Mouse (Mus musculus) urinary bladder, adult 2 months (tissue): ENCODE data around the gene Pfdn6. TPM values are rescaled to one million over a fixed set of nuclear protein-coding genes. Genes with fewer than 3 reads are reported as not detected.
"Not testable (repeated sequence)": the region's sequence is repeated elsewhere in the genome, so short reads cannot be mapped to it uniquely, and the experiment has no call there.

ENCODE experiments used
- DNase-seq: peaks from one replicate; pipeline ENCODE4 v3.0.0; 2022; ENCODE audit warnings: low spot score
- polyA plus RNA-seq: library from polyadenylated mRNA; depleted of rRNA; stranded (reverse); fragments of >200 nt; gene quantifications from 2 replicates; pipeline ENCODE4 v1.2.3, GENCODE M21; 2012

The Pfdn6 gene
- polyA plus RNA-seq, 1 experiment: 87.2 TPM

- peak; percentile 82 for DNase-seq
Measured at GRCm38 (mm10) chr17:33915671-33916250, 24.4 kb downstream of the Pfdn6 start, which contains the start of the genes Tapbp and Zbtb22. Tapbp (plus strand) TSS chr17:33915899. Zbtb22 (plus strand) TSS chr17:33915904.

DNA sequence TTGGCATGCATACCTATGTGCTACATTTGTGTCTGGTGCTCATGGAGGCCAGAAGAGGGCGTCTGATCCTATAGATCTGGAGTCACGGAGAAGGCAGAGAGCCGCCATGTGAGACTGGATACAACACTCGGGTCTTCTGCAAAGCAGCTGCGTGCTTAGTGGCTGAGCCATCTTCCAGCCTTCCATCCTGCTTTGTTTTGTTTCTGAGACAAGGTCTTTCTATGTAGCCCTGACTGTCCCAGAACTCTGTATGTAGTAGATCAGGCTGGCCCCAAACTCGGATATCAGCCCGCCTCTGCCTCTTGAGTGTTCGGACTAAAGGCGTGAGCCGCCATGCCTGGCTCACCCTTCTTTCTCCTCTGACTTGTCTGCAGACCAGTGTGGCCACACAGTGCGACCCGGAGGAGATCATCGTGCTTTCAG is 25.2 kb downstream of the Pfdn6 start:
- no peak for DNase-seq

GRCm38 (mm10) chr17:33913905-33914304 is 26.2 kb downstream of the Pfdn6 start:
- no peak for DNase-seq

DNA sequence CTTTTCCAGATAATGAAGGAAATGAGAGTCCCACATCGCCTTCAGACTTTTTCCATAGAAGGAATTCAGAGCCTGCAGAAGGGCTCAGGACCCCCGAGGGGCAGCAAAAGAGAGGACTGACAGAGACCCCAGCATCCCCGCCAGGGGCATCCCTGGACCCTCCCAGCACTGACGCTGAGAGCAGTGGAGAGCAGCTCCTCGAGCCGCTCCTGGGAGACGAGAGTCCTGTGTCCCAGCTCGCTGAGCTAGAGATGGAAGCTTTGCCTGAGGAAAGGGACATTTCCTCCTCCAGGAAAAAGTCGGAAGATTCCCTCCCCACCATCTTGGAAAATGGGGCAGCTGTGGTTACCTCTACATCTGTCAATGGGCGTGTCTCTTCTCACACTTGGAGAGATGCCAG is 26.9 kb downstream of the Pfdn6 start:
- DNase-seq: no peak

- no peak for DNase-seq
Measured at GRCm38 (mm10) chr17:33911813-33912414, 28.2 kb downstream of the Pfdn6 start.

- DNase-seq: no peak
Measured at GRCm38 (mm10) chr17:33911052-33911812, 28.9 kb downstream of the Pfdn6 start.

DNA sequence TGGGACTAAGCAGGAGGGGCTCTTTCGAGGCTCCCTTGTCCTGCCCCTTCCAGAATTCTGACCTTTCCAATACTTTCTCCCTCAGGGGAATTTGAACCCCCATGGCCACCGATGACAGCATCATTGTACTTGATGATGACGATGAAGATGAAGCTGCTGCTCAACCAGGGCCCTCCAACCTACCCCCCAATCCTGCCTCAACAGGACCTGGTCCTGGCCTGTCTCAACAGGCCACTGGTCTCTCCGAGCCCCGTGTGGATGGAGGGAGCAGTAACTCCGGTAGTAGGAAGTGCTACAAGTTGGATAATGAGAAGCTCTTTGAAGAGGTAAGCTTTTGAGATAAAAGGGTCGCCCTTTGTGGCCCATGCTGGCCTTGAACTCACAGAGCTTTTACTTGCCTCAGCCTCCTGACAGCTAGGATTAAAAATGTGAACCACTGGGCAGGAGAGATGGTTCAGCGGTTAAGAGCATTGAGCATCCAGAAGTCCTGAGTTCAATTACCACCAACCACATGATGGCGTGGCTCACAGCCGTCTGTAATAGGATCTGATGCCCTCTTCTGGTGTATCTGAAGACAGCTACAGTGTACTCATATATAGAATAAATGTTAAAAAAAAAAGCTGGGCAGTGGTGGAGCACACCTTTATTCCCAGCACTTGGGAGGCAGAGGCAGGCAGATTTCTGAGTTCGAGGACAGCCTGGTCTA is 29.6 kb downstream of the Pfdn6 start:
- no peak for DNase-seq

DNA sequence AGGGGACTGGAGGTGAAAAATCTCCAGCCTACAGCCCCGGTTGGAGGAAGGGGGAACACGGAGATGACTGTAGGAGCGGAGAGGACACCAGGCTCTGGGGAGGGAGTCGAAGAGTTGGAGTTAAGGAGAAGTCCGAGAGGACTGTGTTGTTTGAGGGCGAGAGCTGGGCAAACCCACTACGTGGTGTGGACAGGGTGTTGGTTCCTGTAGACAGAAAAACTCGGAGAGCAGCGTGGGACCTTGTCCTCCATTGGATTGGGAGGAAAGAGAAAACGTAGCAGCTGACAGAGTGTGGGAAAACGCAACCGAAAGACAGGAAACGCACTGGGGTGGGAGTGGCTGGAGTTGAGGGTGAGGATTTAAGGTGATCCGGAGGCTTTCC is 30.3 kb downstream of the Pfdn6 start:
- DNase-seq: no peak

DNA sequence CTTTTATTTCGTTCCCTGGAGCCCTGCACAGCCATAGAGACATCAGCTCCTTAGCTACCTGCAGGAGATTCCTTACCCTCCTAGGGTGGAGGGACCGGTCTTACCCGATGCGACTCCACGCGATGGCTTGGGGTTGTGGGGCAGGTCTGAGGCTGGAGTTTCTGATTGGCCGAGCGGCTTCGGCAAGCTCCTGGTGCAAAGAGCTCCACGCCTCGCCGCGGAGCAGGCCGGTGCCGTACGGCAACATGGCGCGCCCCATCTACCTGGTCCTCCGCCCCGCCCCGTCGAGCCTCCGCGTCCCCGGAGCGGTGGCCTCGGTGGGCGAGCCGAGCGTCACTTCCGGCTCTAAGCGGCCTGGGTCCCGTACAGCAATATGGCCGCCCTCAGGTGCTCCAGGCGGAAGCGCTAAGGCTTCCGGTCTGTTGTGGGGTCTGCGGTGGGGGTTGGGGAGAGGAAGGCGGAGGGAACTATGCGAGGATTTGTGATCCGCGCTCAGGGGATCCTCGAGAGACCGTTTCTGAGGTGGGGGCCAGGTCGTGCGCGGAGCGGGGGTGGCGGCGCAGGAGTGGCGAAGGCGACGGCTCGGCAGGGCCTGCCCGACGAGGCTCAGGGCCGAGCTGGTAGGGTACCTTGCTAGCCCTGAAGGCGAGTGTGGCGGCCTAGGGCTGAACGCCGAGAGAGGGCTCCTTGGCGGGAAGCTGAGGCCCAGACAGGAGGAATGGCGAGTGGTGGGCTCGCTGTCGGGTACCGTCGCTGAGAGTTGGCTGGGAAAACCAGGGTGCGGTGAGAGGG is 30.9 kb downstream of the Pfdn6 start, which contains the start of gene Daxx:
Gene Daxx (plus strand): TSS at position 338 of the 792 bp plus-strand sequence.
- peak; percentile 99 for DNase-seq

DNA sequence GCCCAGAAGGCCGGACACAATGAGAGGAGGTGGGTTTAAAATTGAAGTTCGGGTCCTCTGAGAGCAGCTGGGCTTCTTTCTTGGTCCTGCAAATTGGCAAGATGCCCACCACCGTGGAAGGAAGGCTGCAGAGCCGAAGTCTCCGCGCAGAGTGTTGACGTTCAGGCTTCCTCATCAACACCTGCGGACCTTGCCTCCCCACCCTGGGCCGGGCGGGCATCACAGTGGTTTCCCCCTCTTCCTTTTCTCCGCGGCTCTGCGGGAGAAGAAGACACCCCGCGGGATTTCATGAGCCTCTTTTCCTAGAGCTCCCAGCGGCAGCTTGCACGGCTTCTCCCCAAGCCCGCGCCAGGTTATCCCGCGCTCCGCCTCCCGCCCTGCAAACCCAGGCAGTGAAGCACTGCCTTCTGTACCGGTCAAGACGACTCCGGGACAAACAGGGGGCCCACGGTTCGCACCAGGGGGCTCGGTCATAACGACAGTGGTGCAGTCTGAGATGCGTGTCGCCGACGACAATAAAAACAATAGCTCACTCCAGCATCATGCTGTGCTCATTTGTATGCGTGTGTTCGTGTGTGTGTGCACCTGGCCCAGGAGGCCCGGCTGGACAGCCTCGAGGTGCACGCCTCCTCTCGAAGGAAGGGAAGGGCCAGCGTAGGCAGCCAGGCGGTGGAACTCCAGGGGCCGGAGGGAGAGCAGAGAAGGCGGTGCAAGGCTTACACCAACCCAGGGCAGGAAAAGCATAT is 31.6 kb downstream of the Pfdn6 start:
- DNase-seq: peak; percentile 57

DNA sequence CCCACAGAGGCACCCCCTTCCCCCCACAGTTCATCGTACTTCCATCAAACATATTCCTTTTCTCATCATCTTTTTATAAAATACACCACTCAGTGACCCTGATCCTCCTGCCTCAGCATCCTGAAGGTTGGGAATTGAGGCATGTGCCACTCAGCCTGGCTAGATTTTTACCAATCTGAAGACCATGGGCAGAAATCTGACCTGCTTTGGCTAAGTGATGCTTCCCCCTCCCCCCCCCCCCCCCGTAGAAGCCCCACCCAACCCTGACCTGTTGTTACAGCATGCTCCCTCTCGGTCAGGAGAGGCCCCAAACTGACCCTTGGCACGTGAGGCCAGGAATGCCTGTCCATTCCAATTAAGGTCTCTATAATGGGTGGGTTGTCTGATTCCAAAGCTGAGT is 35.3 kb downstream of the Pfdn6 start, which contains the start of gene Platr17:
Gene Platr17 (plus strand): TSS at position 301 of the 400 bp plus-strand sequence.
- not testable (repeated sequence) for DNase-seq

DNA sequence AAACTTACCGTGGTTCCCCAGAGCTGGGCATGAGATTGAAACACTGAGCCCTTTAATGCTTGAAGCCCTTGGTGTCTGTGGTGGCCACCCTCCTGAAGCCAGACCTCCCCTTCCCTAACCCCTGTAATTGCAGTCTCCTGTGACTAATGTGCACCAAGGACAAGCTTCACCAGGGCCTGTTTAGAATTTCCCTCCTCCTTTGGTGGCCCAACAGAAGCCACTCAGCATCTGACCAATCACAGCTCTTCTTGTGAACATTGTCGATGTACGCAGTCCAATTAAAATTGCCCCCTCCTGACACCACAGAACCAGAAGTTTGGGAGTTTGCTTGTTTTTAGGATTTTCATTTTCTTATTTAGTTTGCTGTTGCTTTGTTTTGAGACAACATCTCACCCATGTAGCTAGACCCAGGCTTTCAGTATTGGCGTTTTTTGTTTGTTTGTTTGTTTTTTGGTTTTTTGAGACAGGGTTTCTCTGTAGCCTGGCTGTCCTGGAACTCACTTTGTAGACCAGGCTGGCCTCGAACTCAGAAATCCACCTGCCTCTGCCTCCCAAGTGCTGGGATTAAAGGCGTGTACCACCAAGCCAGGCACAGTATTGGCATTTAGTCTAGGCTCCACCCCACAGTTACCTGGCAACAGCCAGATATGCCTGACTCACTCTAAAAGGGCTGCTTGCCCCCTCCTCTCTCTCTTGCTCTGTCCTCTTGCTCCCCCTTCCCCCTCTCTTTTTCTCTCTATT is 36.1 kb downstream of the Pfdn6 start:
- DNase-seq: not testable (repeated sequence)

- DNase-seq: no peak
Measured at GRCm38 (mm10) chr17:33902491-33902890, 37.7 kb downstream of the Pfdn6 start.

- no peak for DNase-seq
Measured at GRCm38 (mm10) chr17:33902079-33902478, 38.1 kb downstream of the Pfdn6 start.

GRCm38 (mm10) chr17:33901653-33902052 is 38.5 kb downstream of the Pfdn6 start:
- no peak for DNase-seq

- no peak for DNase-seq
Measured at GRCm38 (mm10) chr17:33900989-33901314, 39.2 kb downstream of the Pfdn6 start.

DNA sequence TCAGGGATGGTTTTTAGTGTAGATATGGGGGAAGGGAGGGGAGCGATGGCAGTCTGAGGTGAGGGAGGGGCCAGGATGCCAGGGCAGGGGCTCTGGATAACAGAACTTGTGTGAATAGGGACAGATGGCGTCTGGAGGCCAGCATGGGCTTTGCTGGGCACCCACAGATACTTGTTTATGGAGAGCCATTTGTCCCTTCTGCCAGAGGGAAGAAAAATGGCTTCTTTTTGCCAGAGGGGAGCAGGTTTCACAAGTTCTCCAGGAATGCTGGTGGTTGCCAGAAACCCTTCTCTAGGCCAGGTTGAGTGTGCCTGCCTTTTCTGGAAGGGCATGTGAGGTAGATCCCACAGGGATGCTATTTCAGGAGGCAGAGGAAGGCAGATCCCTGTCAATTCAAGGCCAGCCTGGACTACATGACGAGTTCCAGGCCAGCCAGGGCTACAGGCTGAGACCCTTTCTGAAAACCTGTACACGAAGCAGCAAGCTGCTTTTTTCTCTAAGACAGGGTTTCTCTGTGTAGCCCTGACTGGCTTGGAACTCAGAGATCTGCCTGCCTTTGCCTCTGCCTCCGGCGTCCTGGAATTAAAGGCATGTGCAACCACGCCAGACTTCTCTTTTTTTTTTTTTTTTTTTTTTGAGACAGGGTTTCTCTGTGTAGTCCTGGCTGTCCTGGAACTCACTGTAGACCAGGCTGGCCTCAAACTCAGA is 39.7 kb downstream of the Pfdn6 start:
- DNase-seq: no peak

GRCm38 (mm10) chr17:33899642-33900041 is 40.5 kb downstream of the Pfdn6 start:
- DNase-seq: no peak

DNA sequence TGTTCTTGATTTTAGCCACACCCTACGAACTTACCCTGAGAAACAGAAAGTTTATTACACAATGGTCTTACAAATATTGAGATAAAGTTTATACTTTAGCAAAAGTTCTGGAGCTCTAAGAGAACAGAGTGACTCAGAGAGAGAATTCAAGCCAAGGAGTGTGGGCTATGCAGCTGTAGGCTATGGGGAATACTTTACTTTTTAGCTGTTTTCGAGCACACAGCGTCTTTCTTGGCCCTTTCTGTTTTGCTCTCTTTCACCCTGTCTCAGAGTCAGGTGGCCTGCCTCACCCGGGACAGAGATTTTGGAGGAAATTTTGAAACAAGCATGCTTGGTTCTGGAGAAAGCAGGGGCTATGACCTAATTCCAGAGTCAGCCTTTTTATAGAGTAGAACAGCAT is 42.0 kb downstream of the Pfdn6 start:
- DNase-seq: not testable (repeated sequence)
